Mouse (Mus musculus): ENCODE data around the gene Gatb. TPM values are rescaled to one million over a fixed set of nuclear protein-coding genes. Genes with fewer than 3 reads are reported as not detected.

Gatb gene
- 55.3 TPM for polyA plus RNA-seq (2014; fragmentation: Illumina TruSeq; extraction: RNeasy Lipid Tissue Mini Kit (QIAGEN cat#74804); ENCODE audit: low read depth, low replicate concordance)

GRCm38 (mm10) chr3:85573864-85574830 is at the start of gene Gatb:
TSS of gene Gatb (plus strand) at chr3:85574119.

Other genes with a start within 250 kb of the Gatb start
- 29.2 TPM for gene Fam160a1, start 243.2 kb downstream of the Gatb start, polyA plus RNA-seq (2014; fragmentation: Illumina TruSeq; extraction: RNeasy Lipid Tissue Mini Kit (QIAGEN cat#74804); ENCODE audit: low read depth, low replicate concordance)